Mouse (Mus musculus) CD8-positive naive resting alpha-beta T cell, adult 2 months (primary cell): ENCODE data around the gene Vmn1r7.
"Not testable (repeated sequence)": the region's sequence is repeated elsewhere in the genome, so short reads cannot be mapped to it uniquely, and the experiment has no call there.

Experiments used
- DNase-seq, 2 experiments: peaks; one replicate each; pipeline ENCODE4 v3.0.0; 2022; ENCODE audit warnings: low read depth in 2 of 2, low spot score in 2 of 2

The Vmn1r7 gene

GRCm38 (mm10) chr6:57025224-57025623 lies at the start of gene Vmn1r7:
Gene Vmn1r7 (minus strand): TSS chr6:57025324.
- not testable (repeated sequence) for DNase-seq

GRCm38 (mm10) chr6:57066487-57066886 lies 41.4 kb upstream of the Vmn1r7 start, which contains the start of gene Vmn1r9:
Gene Vmn1r9 (plus strand): TSS chr6:57066787.
- DNase-seq = no peak

- peak in 1 of 2 experiments; percentile 3 for DNase-seq
Measured at GRCm38 (mm10) chr6:57063730-57064129, 38.6 kb upstream of the Vmn1r7 start.

- DNase-seq = no peak
Measured at GRCm38 (mm10) chr6:57034674-57035073, 9.6 kb upstream of the Vmn1r7 start.

GRCm38 (mm10) chr6:57031984-57032383 lies 6.9 kb upstream of the Vmn1r7 start, which contains the start of gene Vmn1r8:
Gene Vmn1r8 (plus strand): TSS chr6:57032284.
- no peak for DNase-seq

GRCm38 (mm10) chr6:56996943-56997342 lies 28.2 kb downstream of the Vmn1r7 start, which contains the start of gene Vmn1r6:
Gene Vmn1r6 (plus strand): TSS chr6:56997243.
- DNase-seq = no peak
